Mouse (Mus musculus) cerebellum, adult 11-12 months (tissue): ENCODE results near the gene Dock3.
A peak's percentile ranks its signal among the peaks of the same experiment; 100 is the strongest.

ENCODE experiments used
- DNase-seq: peaks from one replicate; pipeline ENCODE4 v3.0.0; 2022

The Dock3 gene

GRCm38 (mm10) chr9:107003187-107003586 lies 228.5 kb downstream of the Dock3 start:
- DNase-seq: no peak

- no peak for DNase-seq
These were observed 261.0 kb downstream of the Dock3 start for GRCm38 (mm10) chr9:106970742-106971141.

- no peak for DNase-seq
These were observed 273.3 kb downstream of the Dock3 start for GRCm38 (mm10) chr9:106958452-106958851.

GRCm38 (mm10) chr9:106955486-106955885 lies 276.2 kb downstream of the Dock3 start:
- DNase-seq: no peak

GRCm38 (mm10) chr9:106934998-106935397 lies 296.7 kb downstream of the Dock3 start:
- no peak for DNase-seq

GRCm38 (mm10) chr9:106914878-106915277 lies 316.8 kb downstream of the Dock3 start:
- DNase-seq: no peak

GRCm38 (mm10) chr9:106913759-106914158 lies 317.9 kb downstream of the Dock3 start:
- no peak for DNase-seq

- no peak for DNase-seq
These were observed 320.1 kb downstream of the Dock3 start for GRCm38 (mm10) chr9:106911624-106912023.

- no peak for DNase-seq
These were observed 323.0 kb downstream of the Dock3 start for GRCm38 (mm10) chr9:106908715-106909114.

- DNase-seq: no peak
These were observed 323.5 kb downstream of the Dock3 start for GRCm38 (mm10) chr9:106908174-106908573.

- DNase-seq: no peak
These were observed 325.1 kb downstream of the Dock3 start for GRCm38 (mm10) chr9:106906597-106906996.

GRCm38 (mm10) chr9:106903791-106904134 lies 327.9 kb downstream of the Dock3 start:
- no peak for DNase-seq

GRCm38 (mm10) chr9:106903099-106903790 lies 328.5 kb downstream of the Dock3 start:
- DNase-seq: no peak

GRCm38 (mm10) chr9:106901596-106901995 lies 330.1 kb downstream of the Dock3 start:
- no peak for DNase-seq

GRCm38 (mm10) chr9:106898901-106899300 lies 332.8 kb downstream of the Dock3 start:
- DNase-seq: no peak

GRCm38 (mm10) chr9:106893327-106893726 lies 338.4 kb downstream of the Dock3 start:
- no peak for DNase-seq

- DNase-seq: no peak
These were observed 339.2 kb downstream of the Dock3 start for GRCm38 (mm10) chr9:106892552-106892875.

- DNase-seq: peak; percentile 98
These were observed 339.7 kb downstream of the Dock3 start, which contains the start of gene Manf for GRCm38 (mm10) chr9:106891829-106892551. Manf (minus strand) TSS chr9:106891979.

GRCm38 (mm10) chr9:106891341-106891741 lies 340.4 kb downstream of the Dock3 start:
- DNase-seq: no peak

- peak; percentile 61 for DNase-seq
These were observed 341.0 kb downstream of the Dock3 start for GRCm38 (mm10) chr9:106890496-106891240.

GRCm38 (mm10) chr9:106889321-106889720 lies 342.4 kb downstream of the Dock3 start:
- no peak for DNase-seq

- DNase-seq: peak; percentile 47
These were observed 343.4 kb downstream of the Dock3 start for GRCm38 (mm10) chr9:106888346-106888745.

GRCm38 (mm10) chr9:106886828-106887702 lies 344.6 kb downstream of the Dock3 start, which contains the start of gene Rbm15b:
Rbm15b (minus strand) TSS chr9:106887428.
- DNase-seq: peak; percentile 98
